Mouse (Mus musculus): ENCODE results near the gene Olfr1230. TPM values are rescaled to one million over a fixed set of nuclear protein-coding genes. Genes with fewer than 3 reads are reported as not detected.

The Olfr1230 gene
- polyA plus RNA-seq (2015; fragmentation: Nextera tagmentation; extraction: Ambion mirVana), result not detected in 2 replicates

- H3K9me3 ChIP-seq, result no peaks in the 10 kb centered on the region
- no peak within 1 kb of the TSS for H3K27ac ChIP-seq
- 88% methylated on average over 1 of the region's 1 CpGs for WGBS
- H3K9ac ChIP-seq, result no peak within 1 kb of the TSS
- no peak within 1 kb of the TSS for H3K4me2 ChIP-seq
- H3K4me1 ChIP-seq, result no peaks in the 10 kb centered on the region
- H3K27me3 ChIP-seq (replicated peaks), result no peaks in the 10 kb centered on the region
- H3K4me3 ChIP-seq, result no peak within 1 kb of the TSS
- no peak for ATAC-seq (replicated peaks)
- no peaks in the 10 kb centered on the region for H3K36me3 ChIP-seq (replicated peaks)
Observed at GRCm38 (mm10) chr2:89297168-89297567, at the start of gene Olfr1230. Gene Olfr1230 (minus strand): TSS chr2:89297268.

- Histone ChIP-seq H3K4me2 (no peak within 1 kb of the TSS), H3K9me3 (no peaks in the 10 kb centered on the region), H3K27me3 (replicated peaks) (no peaks in the 10 kb centered on the region), H3K4me3 (no peak within 1 kb of the TSS), H3K36me3 (replicated peaks) (no peaks in the 10 kb centered on the region), H3K27ac (no peak within 1 kb of the TSS), H3K4me1 (no peaks in the 10 kb centered on the region), H3K9ac (no peak within 1 kb of the TSS)
- ATAC-seq (replicated peaks), result no peak
Observed at GRCm38 (mm10) chr2:89342298-89342697, 45.2 kb upstream of the Olfr1230 start, which contains the start of gene Olfr1233. Gene Olfr1233 (minus strand): TSS chr2:89342398.

GRCm38 (mm10) chr2:89329575-89329974, 32.5 kb upstream of the Olfr1230 start, which contains the start of gene Olfr1232:
Gene Olfr1232 (minus strand): TSS chr2:89329675.
- ATAC-seq (replicated peaks), result no peak
- H3K27ac ChIP-seq, result no peak within 1 kb of the TSS
- H3K4me1 ChIP-seq, result no peaks in the 10 kb centered on the region
- no peaks in the 10 kb centered on the region for H3K27me3 ChIP-seq (replicated peaks)
- H3K4me2 ChIP-seq, result no peak within 1 kb of the TSS
- no peak within 1 kb of the TSS for H3K4me3 ChIP-seq
- H3K9ac ChIP-seq, result no peak within 1 kb of the TSS
- no peaks in the 10 kb centered on the region for H3K9me3 ChIP-seq
- no peaks in the 10 kb centered on the region for H3K36me3 ChIP-seq (replicated peaks)

- no peak for ATAC-seq (replicated peaks)
- 62% methylated on average over 2 of the region's 2 CpGs for WGBS
- Histone ChIP-seq H3K27me3 (replicated peaks) (no peaks in the 10 kb centered on the region), H3K9me3 (no peaks in the 10 kb centered on the region), H3K9ac (no peak within 1 kb of the TSS), H3K36me3 (replicated peaks) (no peaks in the 10 kb centered on the region), H3K4me1 (no peaks in the 10 kb centered on the region), H3K4me3 (no peak within 1 kb of the TSS), H3K27ac (no peak within 1 kb of the TSS), H3K4me2 (no peak within 1 kb of the TSS)
Observed at GRCm38 (mm10) chr2:89306974-89307373, 9.9 kb upstream of the Olfr1230 start, which contains the start of gene Olfr1231. Gene Olfr1231 (minus strand): TSS chr2:89307074.

- H3K9ac ChIP-seq, result no peak within 1 kb of the TSS
- H3K36me3 ChIP-seq (replicated peaks), result no peaks in the 10 kb centered on the region
- no peaks in the 10 kb centered on the region for H3K9me3 ChIP-seq
- H3K27ac ChIP-seq, result no peak within 1 kb of the TSS
- H3K4me2 ChIP-seq, result no peak within 1 kb of the TSS
- no peaks in the 10 kb centered on the region for H3K27me3 ChIP-seq (replicated peaks)
- WGBS, result 82% methylated on average over 2 of the region's 2 CpGs
- no peaks in the 10 kb centered on the region for H3K4me1 ChIP-seq
- no peak for ATAC-seq (replicated peaks)
- no peak within 1 kb of the TSS for H3K4me3 ChIP-seq
Observed at GRCm38 (mm10) chr2:89287914-89288313, 9.2 kb downstream of the Olfr1230 start, which contains the start of gene Olfr1229. Gene Olfr1229 (minus strand): TSS chr2:89288014.

GRCm38 (mm10) chr2:89253962-89254361, 43.1 kb downstream of the Olfr1230 start, which contains the start of gene Olfr1228:
Gene Olfr1228 (minus strand): TSS chr2:89254062.
- no peak within 1 kb of the TSS for H3K27ac ChIP-seq
- H3K27me3 ChIP-seq (replicated peaks), result no peaks in the 10 kb centered on the region
- no peak within 1 kb of the TSS for H3K4me3 ChIP-seq
- no peak within 1 kb of the TSS for H3K4me2 ChIP-seq
- no peak for ATAC-seq (replicated peaks)
- no peaks in the 10 kb centered on the region for H3K9me3 ChIP-seq
- no peak within 1 kb of the TSS for H3K9ac ChIP-seq
- H3K36me3 ChIP-seq (replicated peaks), result no peaks in the 10 kb centered on the region
- no peaks in the 10 kb centered on the region for H3K4me1 ChIP-seq

Other genes starting within 250 kb of the Olfr1230 start
- not detected in 2 replicates for gene Olfr1218, start 236.1 kb downstream of the Olfr1230 start, polyA plus RNA-seq (2015; fragmentation: Nextera tagmentation; extraction: Ambion mirVana)
- gene Olfr1219, start 213.8 kb downstream of the Olfr1230 start, polyA plus RNA-seq (2015; fragmentation: Nextera tagmentation; extraction: Ambion mirVana), result not detected in 2 replicates
- not detected in 2 replicates for gene Olfr1220, start 190.4 kb downstream of the Olfr1230 start, polyA plus RNA-seq (2015; fragmentation: Nextera tagmentation; extraction: Ambion mirVana)
- not detected in 2 replicates for gene Olfr1221, start 180.0 kb downstream of the Olfr1230 start, polyA plus RNA-seq (2015; fragmentation: Nextera tagmentation; extraction: Ambion mirVana)
- gene Olfr1222, start 164.2 kb downstream of the Olfr1230 start, polyA plus RNA-seq (2015; fragmentation: Nextera tagmentation; extraction: Ambion mirVana), result not detected in 2 replicates
- not detected in 2 replicates for gene Olfr1223, start 145.7 kb downstream of the Olfr1230 start, polyA plus RNA-seq (2015; fragmentation: Nextera tagmentation; extraction: Ambion mirVana)
- gene Olfr1224-ps1, start 133.2 kb downstream of the Olfr1230 start, polyA plus RNA-seq (2015; fragmentation: Nextera tagmentation; extraction: Ambion mirVana), result not detected in 2 replicates
- gene Olfr1225, start 122.6 kb downstream of the Olfr1230 start, polyA plus RNA-seq (2015; fragmentation: Nextera tagmentation; extraction: Ambion mirVana), result not detected in 2 replicates
- gene Olfr1226, start 97.2 kb downstream of the Olfr1230 start, polyA plus RNA-seq (2015; fragmentation: Nextera tagmentation; extraction: Ambion mirVana), result not detected in 2 replicates
- not detected in 2 replicates for gene Olfr1228, start 43.2 kb downstream of the Olfr1230 start, polyA plus RNA-seq (2015; fragmentation: Nextera tagmentation; extraction: Ambion mirVana)
- gene Olfr1229, start 9.3 kb downstream of the Olfr1230 start, polyA plus RNA-seq (2015; fragmentation: Nextera tagmentation; extraction: Ambion mirVana), result not detected in 2 replicates
- not detected in 2 replicates for gene Olfr1231, start 9.8 kb upstream of the Olfr1230 start, polyA plus RNA-seq (2015; fragmentation: Nextera tagmentation; extraction: Ambion mirVana)
- not detected in 2 replicates for gene Olfr1232, start 32.4 kb upstream of the Olfr1230 start, polyA plus RNA-seq (2015; fragmentation: Nextera tagmentation; extraction: Ambion mirVana)
- gene Olfr1233, start 45.1 kb upstream of the Olfr1230 start, polyA plus RNA-seq (2015; fragmentation: Nextera tagmentation; extraction: Ambion mirVana), result not detected in 2 replicates
- gene Olfr1234, start 67.6 kb upstream of the Olfr1230 start, polyA plus RNA-seq (2015; fragmentation: Nextera tagmentation; extraction: Ambion mirVana), result not detected in 2 replicates
- gene Olfr1238, start 112.4 kb upstream of the Olfr1230 start, polyA plus RNA-seq (2015; fragmentation: Nextera tagmentation; extraction: Ambion mirVana), result not detected in 2 replicates
- gene Olfr1239, start 123.1 kb upstream of the Olfr1230 start, polyA plus RNA-seq (2015; fragmentation: Nextera tagmentation; extraction: Ambion mirVana), result not detected in 2 replicates
- not detected in 2 replicates for gene Olfr1240, start 145.7 kb upstream of the Olfr1230 start, polyA plus RNA-seq (2015; fragmentation: Nextera tagmentation; extraction: Ambion mirVana)
- gene Olfr1241, start 189.9 kb upstream of the Olfr1230 start, polyA plus RNA-seq (2015; fragmentation: Nextera tagmentation; extraction: Ambion mirVana), result not detected in 2 replicates
- not detected in 2 replicates for gene Olfr1242, start 201.1 kb upstream of the Olfr1230 start, polyA plus RNA-seq (2015; fragmentation: Nextera tagmentation; extraction: Ambion mirVana)
- gene Olfr1243, start 234.2 kb upstream of the Olfr1230 start, polyA plus RNA-seq (2015; fragmentation: Nextera tagmentation; extraction: Ambion mirVana), result not detected in 2 replicates

Data from midbrain, embryonic 15.5 days (tissue).